Mouse (Mus musculus): ENCODE measurements around the gene Odf2. TPM values are rescaled to one million over a fixed set of nuclear protein-coding genes. Genes with fewer than 3 reads are reported as not detected.

Gene Odf2
- polyA plus RNA-seq, 2 experiments, result 23.5 to 29.6 TPM

DNA sequence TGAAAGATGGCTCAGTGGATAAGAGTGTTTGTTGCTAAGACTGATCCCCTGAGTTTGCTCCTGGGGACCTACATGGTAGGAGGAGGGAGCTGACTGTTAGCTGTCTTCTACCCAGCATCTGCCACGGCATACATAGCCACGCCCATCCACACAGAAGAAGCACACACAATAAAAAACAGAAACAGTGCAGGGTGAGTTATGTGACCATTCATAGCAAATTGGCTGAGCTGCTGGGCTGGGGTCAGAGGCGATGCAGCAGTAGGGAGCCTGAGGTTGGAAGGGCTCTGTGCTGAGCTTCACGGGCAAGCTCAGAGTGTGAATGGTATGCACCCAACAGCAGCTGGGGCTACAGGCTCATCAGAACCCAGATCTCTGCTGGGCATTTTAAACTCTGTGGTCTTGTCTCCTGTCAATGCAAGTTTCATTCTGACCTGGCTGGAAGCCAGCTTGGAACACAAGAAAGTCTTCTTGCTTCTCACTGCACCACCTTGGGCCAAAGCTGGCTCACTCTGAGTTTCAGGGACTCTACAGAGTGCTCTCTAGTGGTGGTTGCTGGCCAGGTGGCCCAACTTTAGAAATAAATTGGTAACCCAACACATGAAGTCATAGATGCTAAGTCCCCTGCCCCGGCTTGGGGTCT lies 39.1 kb upstream of the Odf2 start:
- H3K9ac ChIP-seq (replicated peaks), result no peak overlapping the region
- no peaks in the 10 kb centered on the region for H3K9me3 ChIP-seq (ENCODE audit: control insufficient read depth, low read length)
- H3K4me1 ChIP-seq (replicated peaks; ENCODE audit: control insufficient read depth in 2 of 2, insufficient read depth in 2 of 2, low read length in 1 of 2), result no peaks in the 10 kb centered on the region
- no peaks in the 10 kb centered on the region for H3K36me3 ChIP-seq (replicated peaks; ENCODE audit: control insufficient read depth, insufficient read depth, low read depth)
- ATAC-seq (ENCODE audit: insufficient read depth) (no peak), DNase-seq (ENCODE audit: low read depth in 3 of 3, low spot score in 3 of 3) (no peak)
- no peak overlapping the region for H3K4me2 ChIP-seq (ENCODE audit: low read depth)
- H3K4me3 ChIP-seq (ENCODE audit: insufficient read depth in 1 of 2, low read depth in 2 of 2, low read length in 2 of 2), result no peak overlapping the region
- peaks cover 13% of the 10 kb centered on the region for H3K27me3 ChIP-seq (ENCODE audit: control insufficient read depth, insufficient read depth, low read length)
- no peak overlapping the region for H3K27ac ChIP-seq
- TF ChIP-seq EP300 (IDR thresholded peaks at IDR 0.05; ENCODE audit: low read depth), result no peak
- no peak; the same call in 1 of the 2 replicates for TF ChIP-seq CTCF (IDR thresholded peaks at IDR 0.05; ENCODE audit: low read depth)
- 42% methylated on average over 5 of the region's 5 CpGs for whole genome bisulfite sequencing (ENCODE audit: insufficient replicate concordance)

DNA sequence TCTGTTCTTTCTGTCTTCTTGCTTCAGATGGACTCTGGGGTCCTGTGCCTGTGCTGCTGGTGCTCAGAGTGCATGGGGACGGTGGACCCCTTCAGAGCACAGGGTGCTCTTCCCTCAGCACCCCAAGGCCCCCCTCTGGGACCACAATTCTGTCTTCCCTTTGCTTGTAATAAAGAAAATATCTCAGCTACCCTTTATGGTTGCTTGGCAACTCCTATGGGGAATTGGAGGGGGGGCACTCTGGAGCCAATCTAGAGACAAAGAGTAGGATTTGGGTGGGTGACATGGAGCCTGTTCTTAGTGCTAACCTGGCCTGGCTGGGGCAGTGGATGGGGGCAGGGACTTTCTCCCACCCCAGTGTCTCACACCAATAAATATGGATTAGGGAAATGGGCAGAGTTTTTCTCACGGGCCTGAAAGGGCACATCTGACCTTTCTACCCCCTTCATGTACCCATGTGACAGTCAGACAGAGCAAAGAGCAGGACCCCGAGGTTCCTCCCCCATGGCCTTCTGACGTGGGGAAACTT lies 36.0 kb upstream of the Odf2 start:
- no peak for TF ChIP-seq EP300 (IDR thresholded peaks at IDR 0.05; ENCODE audit: low read depth)
- Histone ChIP-seq H3K9me3 (ENCODE audit: control insufficient read depth, low read length) (no peaks in the 10 kb centered on the region), H3K4me3 (ENCODE audit: insufficient read depth in 1 of 2, low read depth in 2 of 2, low read length in 2 of 2) (no peak overlapping the region), H3K4me1 (replicated peaks; ENCODE audit: control insufficient read depth in 2 of 2, insufficient read depth in 2 of 2, low read length in 1 of 2) (no peaks in the 10 kb centered on the region), H3K9ac (replicated peaks) (no peak overlapping the region), H3K4me2 (ENCODE audit: low read depth) (no peak overlapping the region), H3K27ac (no peak overlapping the region), H3K27me3 (ENCODE audit: control insufficient read depth, insufficient read depth, low read length) (no peaks in the 10 kb centered on the region), H3K36me3 (replicated peaks; ENCODE audit: control insufficient read depth, insufficient read depth, low read depth) (no peaks in the 10 kb centered on the region)
- ATAC-seq (ENCODE audit: insufficient read depth) (no peak), DNase-seq (ENCODE audit: low read depth in 3 of 3, low spot score in 3 of 3) (no peak)
- WGBS (ENCODE audit: insufficient replicate concordance), result 42% methylated on average over 4 of the region's 4 CpGs

DNA sequence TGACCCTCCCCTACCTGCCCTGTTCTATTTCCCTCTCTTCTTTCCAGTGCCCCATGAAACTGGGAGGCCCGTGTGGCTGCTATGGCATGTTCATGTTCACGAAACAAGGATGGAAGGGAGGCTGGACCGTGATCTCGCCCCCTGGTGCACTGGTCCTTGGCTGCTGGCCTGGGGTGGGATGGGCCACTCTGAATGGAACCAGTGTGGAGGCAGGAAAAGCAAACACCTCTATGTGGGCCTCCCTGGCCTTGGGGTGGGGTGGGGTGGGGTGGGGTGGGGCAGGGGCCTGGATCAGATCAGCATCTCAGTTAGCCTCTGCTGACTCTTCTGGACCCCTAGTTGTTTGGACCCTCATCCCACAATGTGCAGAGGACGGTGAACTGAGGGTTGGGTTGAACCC lies 35.3 kb upstream of the Odf2 start:
- no peak overlapping the region for H3K27ac ChIP-seq
- no peak for TF ChIP-seq EP300 (IDR thresholded peaks at IDR 0.05; ENCODE audit: low read depth)
- no peak for TF ChIP-seq CTCF (IDR thresholded peaks at IDR 0.05; ENCODE audit: low read depth)

DNA sequence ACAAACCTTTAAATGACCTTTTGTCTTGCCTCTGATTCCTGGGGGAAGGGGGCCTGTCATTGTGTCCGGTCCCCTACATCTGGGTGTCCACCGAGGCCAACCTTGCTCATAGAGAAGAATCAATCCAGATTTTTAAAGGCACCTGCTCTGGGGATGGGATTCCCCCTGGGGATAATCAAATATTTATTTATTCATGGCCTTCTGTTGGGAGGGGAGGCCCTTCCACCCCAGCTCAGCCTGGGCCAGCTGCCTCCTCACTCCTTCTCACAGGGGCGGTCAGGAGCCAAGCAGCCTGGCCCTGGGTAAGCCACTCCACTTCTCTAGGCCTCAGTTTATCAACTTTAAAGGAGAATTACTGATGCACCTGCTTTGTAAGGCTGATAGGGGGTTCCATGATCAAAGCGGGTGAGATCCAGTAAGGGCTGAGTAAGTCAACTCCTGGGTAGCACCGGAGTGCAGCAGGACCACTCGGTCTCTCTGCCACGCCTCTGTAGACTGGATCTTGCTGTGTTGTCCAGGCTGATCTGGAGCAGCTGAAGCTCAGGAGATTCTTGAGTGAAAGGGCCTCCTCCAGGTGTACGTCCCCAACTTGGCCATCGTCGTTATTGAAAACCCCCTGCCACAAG lies 33.3 kb upstream of the Odf2 start:
- Histone ChIP-seq H3K27me3 (ENCODE audit: control insufficient read depth, insufficient read depth, low read length) (no peaks in the 10 kb centered on the region), H3K4me1 (replicated peaks; ENCODE audit: control insufficient read depth in 2 of 2, insufficient read depth in 2 of 2, low read length in 1 of 2) (no peaks in the 10 kb centered on the region), H3K27ac (no peak overlapping the region), H3K4me3 (ENCODE audit: insufficient read depth in 1 of 2, low read depth in 2 of 2, low read length in 2 of 2) (no peak overlapping the region), H3K9me3 (ENCODE audit: control insufficient read depth, low read length) (no peaks in the 10 kb centered on the region), H3K4me2 (ENCODE audit: low read depth) (no peak overlapping the region), H3K36me3 (replicated peaks; ENCODE audit: control insufficient read depth, insufficient read depth, low read depth) (no peaks in the 10 kb centered on the region), H3K9ac (replicated peaks) (no peak overlapping the region)
- DNase-seq (ENCODE audit: low read depth in 3 of 3, low spot score in 3 of 3), result no peak
- no peak for ATAC-seq (ENCODE audit: insufficient read depth)
- no peak for TF ChIP-seq EP300 (IDR thresholded peaks at IDR 0.05; ENCODE audit: low read depth)
- TF ChIP-seq CTCF (IDR thresholded peaks at IDR 0.05; ENCODE audit: low read depth), result no peak
- WGBS (ENCODE audit: insufficient replicate concordance), result 68% methylated on average over 10 of the region's 10 CpGs

More for the DNA sequence above, 35.3 kb upstream of the Odf2 start:
- Histone ChIP-seq H3K4me1 (replicated peaks; ENCODE audit: control insufficient read depth in 2 of 2, insufficient read depth in 2 of 2, low read length in 1 of 2) (no peaks in the 10 kb centered on the region), H3K4me2 (ENCODE audit: low read depth) (no peak overlapping the region), H3K9ac (replicated peaks) (no peak overlapping the region), H3K36me3 (replicated peaks; ENCODE audit: control insufficient read depth, insufficient read depth, low read depth) (no peaks in the 10 kb centered on the region), H3K9me3 (ENCODE audit: control insufficient read depth, low read length) (no peaks in the 10 kb centered on the region), H3K27me3 (ENCODE audit: control insufficient read depth, insufficient read depth, low read length) (no peaks in the 10 kb centered on the region), H3K4me3 (ENCODE audit: insufficient read depth in 1 of 2, low read depth in 2 of 2, low read length in 2 of 2) (no peak overlapping the region)
- ATAC-seq (ENCODE audit: insufficient read depth) (no peak), DNase-seq (ENCODE audit: low read depth in 3 of 3, low spot score in 3 of 3) (no peak)
- 57% methylated on average over 5 of the region's 5 CpGs for WGBS (ENCODE audit: insufficient replicate concordance)

DNA sequence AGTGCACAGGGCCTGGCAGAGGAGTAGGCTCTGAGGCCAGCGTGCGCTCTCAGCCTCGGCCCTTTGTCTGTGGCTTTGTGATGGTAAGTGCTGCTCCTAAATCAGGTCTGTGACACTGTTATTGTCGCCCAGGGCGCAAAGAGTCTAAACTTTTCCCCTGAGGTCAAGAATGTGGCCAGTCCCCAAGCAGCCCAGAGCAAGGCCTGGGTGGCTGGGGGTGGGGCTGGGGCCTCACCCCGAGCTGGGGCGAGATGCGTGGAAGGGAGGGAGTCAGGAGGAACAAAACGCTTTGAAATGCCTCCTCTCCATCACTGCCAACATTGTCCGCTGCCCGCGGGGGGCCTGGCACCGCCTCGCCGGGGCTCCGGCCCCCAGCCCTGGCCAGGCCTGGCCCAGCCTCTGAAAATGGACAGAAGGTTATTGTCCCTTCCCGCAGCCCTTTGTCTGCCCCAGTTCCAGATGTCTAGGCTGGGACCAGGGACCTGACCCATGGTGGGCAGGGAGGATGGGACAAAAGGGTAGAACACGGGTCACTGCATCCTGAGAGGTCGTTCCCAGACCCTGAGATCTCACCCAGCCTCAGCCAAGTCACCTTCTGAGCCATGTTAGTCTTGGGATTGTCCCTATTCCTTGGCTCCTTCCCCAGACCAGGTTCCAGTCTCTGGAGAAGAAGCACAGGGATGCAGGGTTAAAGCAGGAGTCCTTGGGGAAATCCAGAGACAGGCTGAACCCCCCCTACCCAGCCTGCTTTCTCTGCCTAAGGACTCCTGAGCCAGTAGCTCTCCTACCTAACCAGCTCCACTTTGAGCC lies 32.4 kb upstream of the Odf2 start:
- 39% methylated on average over 19 of the region's 19 CpGs for WGBS (ENCODE audit: insufficient replicate concordance)
- Histone ChIP-seq H3K4me2 (ENCODE audit: low read depth) (no peak overlapping the region), H3K4me1 (replicated peaks; ENCODE audit: control insufficient read depth in 2 of 2, insufficient read depth in 2 of 2, low read length in 1 of 2) (no peaks in the 10 kb centered on the region), H3K9me3 (ENCODE audit: control insufficient read depth, low read length) (no peaks in the 10 kb centered on the region), H3K27me3 (ENCODE audit: control insufficient read depth, insufficient read depth, low read length) (no peaks in the 10 kb centered on the region), H3K9ac (replicated peaks) (no peak overlapping the region), H3K4me3 (ENCODE audit: insufficient read depth in 1 of 2, low read depth in 2 of 2, low read length in 2 of 2) (no peak overlapping the region), H3K27ac (no peak overlapping the region), H3K36me3 (replicated peaks; ENCODE audit: control insufficient read depth, insufficient read depth, low read depth) (no peaks in the 10 kb centered on the region)
- DNase-seq (ENCODE audit: low read depth in 3 of 3, low spot score in 3 of 3) (no peak), ATAC-seq (ENCODE audit: insufficient read depth) (no peak)
- TF ChIP-seq CTCF (IDR thresholded peaks at IDR 0.05; ENCODE audit: low read depth) (no peak), EP300 (IDR thresholded peaks at IDR 0.05; ENCODE audit: low read depth) (no peak)
